Mouse (Mus musculus) liver, embryonic 13.5 days (tissue): ENCODE results near the gene Heatr9. TPM values are rescaled to one million over a fixed set of nuclear protein-coding genes. Genes with fewer than 3 reads are reported as not detected.
"Not testable (repeated sequence)": the region's sequence is repeated elsewhere in the genome, so short reads cannot be mapped to it uniquely, and the experiment has no call there.

Experiments used
- ATAC-seq: fragments of 200-750 bp; cut with Nextera tagmentation; 2 replicates; pipeline ENCODE4 v1.8.0; 2017; ENCODE audit warnings: low read depth, mild to moderate bottlenecking, moderate number of reproducible peaks, moderate library complexity
- DNase-seq: peaks from one replicate; pipeline ENCODE4 v3.0.0; 2022
- H3K27ac ChIP-seq: fragments of 300-500 bp; sonication (generic); 2 replicates; pipeline ENCODE4 v1.5.1; 2015; ENCODE audit warnings: moderate library complexity, mild to moderate bottlenecking, inconsistent platforms
- H3K27me3 ChIP-seq: fragments of 300-500 bp; sonication (generic); 2 replicates; pipeline ENCODE4 v1.6.1; 2015; ENCODE audit warnings: mild to moderate bottlenecking, inconsistent platforms
- H3K36me3 ChIP-seq: fragments of 300-500 bp; sonication (generic); 2 replicates; pipeline ENCODE4 v1.6.1; 2015; ENCODE audit warnings: mild to moderate bottlenecking, inconsistent platforms
- H3K4me1 ChIP-seq: fragments of 300-500 bp; sonication (generic); replicated peaks from 2 replicates; pipeline ENCODE4 v1.6.1; 2015; ENCODE audit warnings: inconsistent platforms
- H3K4me2 ChIP-seq: fragments of 300-500 bp; sonication (generic); 2 replicates; pipeline ENCODE4 v1.6.1; 2015; ENCODE audit warnings: inconsistent platforms, mild to moderate bottlenecking, moderate library complexity
- H3K4me3 ChIP-seq: fragments of 300-500 bp; sonication (generic); replicated peaks from 2 replicates; pipeline ENCODE4 v1.5.1; 2015; ENCODE audit warnings: mild to moderate bottlenecking, inconsistent platforms
- H3K9ac ChIP-seq: fragments of 300-500 bp; sonication (generic); 2 replicates; pipeline ENCODE4 v1.6.1; 2015; ENCODE audit warnings: mild to moderate bottlenecking, inconsistent platforms
- H3K9me3 ChIP-seq: fragments of 300-500 bp; sonication (generic); replicated peaks from 2 replicates; pipeline ENCODE4 v1.6.1; 2016; ENCODE audit warnings: inconsistent platforms
- WGBS: fragments of 180-500 bp; shearing (Covaris S2); methylation state at CpG from one replicate; pipeline ENCODE4 v1.1.7; 2015; ENCODE audit not compliant: insufficient replicate concordance; 5-methylcytosine and 5-hydroxymethylcytosine counted together
- polyA plus RNA-seq: library from polyadenylated mRNA; unstranded; fragments of >200 nt; fragmentation: Nextera tagmentation; extraction: Ambion mirVana; gene quantifications from 2 replicates; pipeline ENCODE4 v1.2.1, GENCODE M21; 2015

Heatr9 gene
- polyA plus RNA-seq, 1 experiment from 2014 or later, result not detected

DNA sequence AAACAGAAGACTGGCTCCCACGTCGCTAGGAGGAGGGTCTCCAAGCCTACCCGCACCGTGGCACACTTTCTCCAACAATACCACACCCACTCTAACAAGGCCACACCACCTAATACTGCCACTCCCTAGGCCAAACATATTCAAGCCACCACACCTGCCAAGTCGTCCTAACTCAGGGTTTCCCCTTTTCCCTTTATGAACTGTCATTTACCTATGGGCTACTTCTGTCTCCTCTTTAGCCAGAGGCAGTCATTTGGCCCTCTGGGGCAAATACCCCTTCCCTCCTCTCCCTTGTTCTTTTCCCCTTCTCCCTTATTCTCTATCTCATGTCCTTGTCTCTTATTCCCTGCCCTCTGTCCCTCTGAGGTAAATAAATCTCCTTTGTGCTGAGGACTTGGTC lies 29.7 kb upstream of the Heatr9 start:
- Histone ChIP-seq H3K9ac (no peak overlapping the region), H3K36me3 (no peaks in the 10 kb centered on the region), H3K27ac (no peak overlapping the region), H3K4me2 (no peak overlapping the region), H3K9me3 (no peaks in the 10 kb centered on the region), H3K27me3 (no peaks in the 10 kb centered on the region), H3K4me3 (no peak overlapping the region), H3K4me1 (no peaks in the 10 kb centered on the region)
- 69% methylated on average over 5 of the region's 5 CpGs for WGBS
- no peak for DNase-seq
- no peak for ATAC-seq

DNA sequence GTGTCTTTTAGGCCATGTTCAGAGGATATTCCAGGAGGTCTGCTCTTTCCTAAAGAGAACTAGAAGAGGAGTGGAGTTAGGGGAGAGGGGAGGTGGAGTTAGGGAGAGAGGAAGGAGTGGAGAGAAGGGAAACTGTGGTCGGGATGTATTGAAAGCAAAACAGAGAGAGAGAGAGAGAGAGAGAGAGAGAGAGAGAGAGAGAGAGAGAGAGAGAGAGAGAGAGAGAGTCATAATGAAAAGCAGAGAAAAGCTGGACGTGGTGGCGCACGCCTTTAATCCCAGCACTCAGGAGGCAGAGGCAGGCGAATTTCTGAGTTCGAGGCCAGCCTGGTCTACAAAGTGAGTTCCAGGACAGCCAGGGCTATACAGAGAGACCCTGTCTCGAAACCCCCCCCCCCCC lies 29.1 kb upstream of the Heatr9 start:
- ATAC-seq, H3K36me3 ChIP-seq, H3K9ac ChIP-seq, H3K27ac ChIP-seq, DNase-seq, H3K4me2 ChIP-seq, H3K4me1 ChIP-seq, H3K27me3 ChIP-seq, H3K9me3 ChIP-seq, H3K4me3 ChIP-seq: not testable (repeated sequence)
- 58% methylated on average over 7 of the region's 7 CpGs for WGBS

DNA sequence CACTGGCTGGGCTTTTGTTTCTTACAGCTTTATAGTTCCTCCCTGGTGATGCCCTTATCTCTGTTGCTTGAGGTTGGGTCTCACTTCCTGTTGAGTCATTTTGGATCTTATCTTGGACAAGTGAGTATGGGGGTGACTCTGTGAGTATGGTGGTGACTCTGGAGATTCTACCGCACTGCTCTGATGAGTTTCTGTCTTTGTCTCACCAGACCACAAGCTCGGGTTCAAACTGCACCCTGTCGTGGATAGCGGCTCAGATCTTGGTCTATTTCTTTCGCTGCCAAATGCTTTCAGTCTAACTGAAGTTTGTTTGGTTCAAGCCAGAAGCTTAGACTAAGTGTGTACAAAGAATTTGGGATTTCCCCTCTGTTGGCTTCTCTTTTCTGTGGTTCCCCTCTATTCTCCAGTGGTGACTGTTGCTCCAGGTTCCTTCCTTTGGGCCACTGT lies 28.2 kb upstream of the Heatr9 start:
- no peaks in the 10 kb centered on the region for H3K9me3 ChIP-seq
- no peaks in the 10 kb centered on the region for H3K27me3 ChIP-seq
- no peak overlapping the region for H3K4me3 ChIP-seq
- H3K4me2 ChIP-seq, result no peak overlapping the region
- DNase-seq, result no peak
- no peaks in the 10 kb centered on the region for H3K4me1 ChIP-seq
- WGBS, result 7% methylated on average over 5 of the region's 5 CpGs
- H3K9ac ChIP-seq, result no peak overlapping the region
- H3K27ac ChIP-seq, result no peak overlapping the region
- H3K36me3 ChIP-seq, result no peaks in the 10 kb centered on the region
- no peak for ATAC-seq

DNA sequence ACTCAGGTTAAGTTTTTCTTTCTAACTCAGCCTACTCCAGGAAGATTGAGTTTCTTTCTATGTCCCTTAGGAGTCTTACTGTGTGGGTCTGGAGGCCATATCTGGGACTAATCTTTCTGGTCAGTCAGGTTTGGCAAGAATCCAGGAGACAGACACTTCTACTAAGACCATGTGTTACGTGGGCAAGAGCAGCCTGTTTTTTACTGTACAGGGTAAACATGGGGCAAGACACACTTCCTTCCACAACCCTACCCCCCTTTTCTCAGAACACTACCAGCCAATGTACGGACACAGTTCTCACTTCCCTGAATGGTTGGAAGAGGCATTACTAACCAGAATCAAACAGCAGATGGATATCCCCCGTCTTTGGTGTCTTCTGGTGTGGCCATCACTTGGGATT lies 22.2 kb upstream of the Heatr9 start:
- no peaks in the 10 kb centered on the region for H3K27me3 ChIP-seq
- no peak overlapping the region for H3K27ac ChIP-seq
- no peak for DNase-seq
- no peak for ATAC-seq
- H3K4me1 ChIP-seq, result no peaks in the 10 kb centered on the region
- H3K9ac ChIP-seq, result no peak overlapping the region
- no peaks in the 10 kb centered on the region for H3K36me3 ChIP-seq
- no peak overlapping the region for H3K4me3 ChIP-seq
- WGBS, result 40% methylated on average over 3 of the region's 3 CpGs
- no peak overlapping the region for H3K4me2 ChIP-seq
- no peaks in the 10 kb centered on the region for H3K9me3 ChIP-seq

DNA sequence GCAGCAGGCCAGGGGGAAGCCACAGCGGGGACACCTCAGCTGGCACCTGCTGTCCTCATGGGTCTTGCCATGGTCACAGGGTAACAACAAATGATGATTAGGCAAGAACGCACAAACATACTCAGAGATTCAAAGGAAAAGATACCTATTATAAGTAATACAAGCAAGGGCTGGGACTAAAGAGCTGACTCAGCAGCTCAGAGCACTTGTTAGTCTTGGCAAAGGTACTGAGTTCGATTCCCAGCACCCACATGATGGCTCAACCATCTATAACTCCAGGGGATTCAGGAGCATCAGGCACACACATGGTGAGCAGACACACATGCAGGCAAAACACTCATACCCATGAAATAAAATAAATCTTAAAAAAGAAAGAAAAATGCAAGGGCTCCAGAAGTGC lies 19.4 kb upstream of the Heatr9 start:
- H3K4me3 ChIP-seq, result no peak overlapping the region
- DNase-seq (no peak), ATAC-seq (no peak)
- 63% methylated on average over 3 of the region's 3 CpGs for WGBS
- no peak overlapping the region for H3K4me2 ChIP-seq
- peaks cover 4% of the 10 kb centered on the region; the same call in 1 of the 2 replicates for H3K4me1 ChIP-seq
- H3K27me3 ChIP-seq, result no peaks in the 10 kb centered on the region
- no peaks in the 10 kb centered on the region for H3K36me3 ChIP-seq
- H3K9ac ChIP-seq, result no peak overlapping the region
- no peaks in the 10 kb centered on the region for H3K9me3 ChIP-seq
- no peak overlapping the region for H3K27ac ChIP-seq

DNA sequence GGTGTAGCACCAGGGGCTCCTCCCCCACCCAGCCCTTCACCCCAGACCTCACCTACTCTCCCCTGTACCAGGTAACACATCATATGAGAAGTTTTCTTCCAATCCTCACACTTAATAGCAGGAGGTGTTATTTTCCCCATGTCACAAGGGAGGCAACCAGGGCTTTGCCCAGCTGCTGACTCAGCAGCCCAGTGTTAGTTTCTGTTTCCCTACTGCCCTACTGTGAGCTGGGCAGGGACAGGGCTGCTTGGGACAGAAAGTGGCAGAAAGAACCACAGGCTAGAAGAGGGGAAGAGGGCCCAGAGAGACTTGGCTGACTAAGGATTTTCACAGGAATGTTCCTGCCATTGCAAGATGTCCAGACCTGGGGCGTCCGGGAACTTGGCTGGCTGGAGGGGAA lies 19.0 kb upstream of the Heatr9 start:
- DNase-seq, result no peak
- no peak for ATAC-seq

DNA sequence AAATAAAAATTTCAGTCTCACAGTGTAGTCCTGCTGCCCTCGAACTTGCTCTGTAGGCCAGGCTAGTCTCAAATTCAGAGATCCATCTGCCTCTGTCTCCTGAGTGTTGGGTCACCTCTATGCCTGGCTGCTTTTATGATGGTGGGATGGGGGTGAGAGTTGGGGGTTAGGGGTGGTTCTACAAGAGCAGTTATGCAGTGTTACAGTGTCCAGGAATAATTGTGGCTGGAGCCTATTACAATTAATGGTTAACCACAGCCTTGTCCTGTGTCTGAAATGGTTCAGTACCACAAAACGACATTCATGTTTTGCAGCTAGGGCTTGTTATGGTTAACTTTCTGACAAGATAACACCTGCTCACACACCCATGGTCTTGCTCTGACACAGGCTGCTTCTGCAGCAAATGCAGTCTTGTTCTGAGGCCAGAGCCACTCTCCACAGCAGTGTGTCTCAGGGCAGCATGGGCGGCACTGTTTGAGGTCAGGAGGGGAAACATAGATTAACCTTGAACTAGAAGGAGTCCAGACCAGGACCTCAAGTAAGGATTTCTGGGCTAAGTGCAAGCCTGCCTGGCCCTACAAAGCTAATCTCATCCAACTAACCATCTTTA lies 16.8 kb upstream of the Heatr9 start:
- 39% methylated on average over 3 of the region's 3 CpGs for WGBS
- no peak overlapping the region for H3K9ac ChIP-seq
- no peak for ATAC-seq

More for the DNA sequence above, 19.0 kb upstream of the Heatr9 start:
- H3K4me3 ChIP-seq, result no peak overlapping the region
- H3K4me1 ChIP-seq, result peaks cover 4% of the 10 kb centered on the region; the same call in 1 of the 2 replicates
- no peaks in the 10 kb centered on the region for H3K36me3 ChIP-seq
- WGBS, result 57% methylated on average over 2 of the region's 2 CpGs
- no peak overlapping the region for H3K9ac ChIP-seq
- H3K4me2 ChIP-seq, result no peak overlapping the region
- no peaks in the 10 kb centered on the region for H3K27me3 ChIP-seq
- no peaks in the 10 kb centered on the region for H3K9me3 ChIP-seq
- no peak overlapping the region for H3K27ac ChIP-seq

DNA sequence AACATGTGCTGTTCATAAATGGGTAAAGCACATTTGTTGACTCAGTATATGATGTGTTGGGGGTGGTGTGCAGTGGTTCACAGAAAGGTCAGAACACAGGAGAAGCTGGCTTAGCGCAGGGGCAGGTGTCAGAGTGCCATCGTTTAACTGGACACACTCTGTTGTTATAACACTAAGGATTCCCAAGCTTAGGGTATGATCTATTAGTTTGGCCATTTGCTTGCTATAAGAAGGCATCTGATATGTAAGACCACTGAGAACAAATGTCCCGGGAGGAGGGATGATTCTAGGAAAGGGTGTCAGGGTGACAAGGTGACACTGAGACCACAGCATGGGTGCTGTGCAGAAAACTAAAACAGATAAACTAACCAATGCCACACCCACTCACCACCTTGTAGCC lies 14.9 kb upstream of the Heatr9 start:
- H3K4me1 ChIP-seq, result peaks cover 4% of the 10 kb centered on the region; the same call in 1 of the 2 replicates
- no peaks in the 10 kb centered on the region for H3K27me3 ChIP-seq
- no peak overlapping the region for H3K9ac ChIP-seq
- no peak for ATAC-seq
- H3K9me3 ChIP-seq, result no peaks in the 10 kb centered on the region
- H3K36me3 ChIP-seq, result no peaks in the 10 kb centered on the region
- H3K4me2 ChIP-seq, result no peak overlapping the region
- WGBS, result 49% methylated on average over 3 of the region's 3 CpGs
- no peak overlapping the region for H3K27ac ChIP-seq
- no peak overlapping the region for H3K4me3 ChIP-seq
- DNase-seq, result no peak

More for the DNA sequence above, 16.8 kb upstream of the Heatr9 start:
- no peak for DNase-seq
- H3K4me3 ChIP-seq, result no peak overlapping the region
- no peak overlapping the region for H3K4me2 ChIP-seq
- H3K4me1 ChIP-seq, result peaks cover 4% of the 10 kb centered on the region; the same call in 1 of the 2 replicates
- no peaks in the 10 kb centered on the region for H3K36me3 ChIP-seq
- H3K27ac ChIP-seq, result no peak overlapping the region
- no peaks in the 10 kb centered on the region for H3K27me3 ChIP-seq
- H3K9me3 ChIP-seq, result no peaks in the 10 kb centered on the region

DNA sequence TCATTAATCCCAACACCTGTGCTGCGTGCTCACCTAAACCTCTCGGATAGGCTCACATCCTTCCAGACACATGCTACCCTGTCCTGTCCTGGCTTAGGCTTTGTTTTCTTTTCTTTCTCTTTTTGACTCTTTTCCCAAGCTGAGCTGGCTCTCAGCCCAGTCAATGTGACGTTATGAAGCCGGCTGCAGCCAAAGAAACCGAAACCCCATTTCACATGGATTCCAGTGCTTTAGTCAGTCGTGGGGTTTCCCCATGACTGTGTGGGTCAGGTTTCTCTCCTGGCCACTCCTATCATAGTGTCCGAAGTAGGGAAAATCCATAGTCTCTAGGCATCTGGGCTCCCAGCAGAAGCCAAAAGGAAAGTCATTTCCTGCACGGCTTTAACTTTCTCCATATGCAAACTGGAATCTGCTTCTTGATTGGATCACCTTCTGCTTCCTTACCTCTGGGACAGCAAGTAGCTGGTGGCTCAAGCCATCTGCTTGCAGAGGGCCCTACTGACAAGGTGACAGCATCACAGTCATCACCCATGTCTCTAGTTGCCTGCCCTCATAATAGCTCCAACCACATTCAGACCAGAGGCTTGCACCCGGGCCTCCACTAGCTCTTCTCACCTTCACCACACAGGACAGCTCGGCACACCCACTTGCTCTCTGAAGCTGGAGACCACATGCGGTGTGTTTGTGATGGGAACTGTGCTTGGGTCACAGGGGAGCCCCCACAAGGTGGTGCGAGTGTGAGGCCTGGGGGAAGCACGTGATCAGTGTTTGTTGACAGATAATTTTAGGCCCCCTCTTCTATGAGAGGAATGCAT lies 12.8 kb upstream of the Heatr9 start:
- H3K9ac ChIP-seq, result no peak overlapping the region
- no peaks in the 10 kb centered on the region for H3K27me3 ChIP-seq
- H3K4me1 ChIP-seq, result peaks cover 4% of the 10 kb centered on the region; the same call in 1 of the 2 replicates
- DNase-seq (no peak), ATAC-seq (no peak)
- WGBS, result 54% methylated on average over 13 of the region's 13 CpGs
- no peaks in the 10 kb centered on the region for H3K36me3 ChIP-seq
- H3K9me3 ChIP-seq, result no peaks in the 10 kb centered on the region
- H3K4me3 ChIP-seq, result no peak overlapping the region
- no peak overlapping the region for H3K27ac ChIP-seq
- no peak overlapping the region for H3K4me2 ChIP-seq

DNA sequence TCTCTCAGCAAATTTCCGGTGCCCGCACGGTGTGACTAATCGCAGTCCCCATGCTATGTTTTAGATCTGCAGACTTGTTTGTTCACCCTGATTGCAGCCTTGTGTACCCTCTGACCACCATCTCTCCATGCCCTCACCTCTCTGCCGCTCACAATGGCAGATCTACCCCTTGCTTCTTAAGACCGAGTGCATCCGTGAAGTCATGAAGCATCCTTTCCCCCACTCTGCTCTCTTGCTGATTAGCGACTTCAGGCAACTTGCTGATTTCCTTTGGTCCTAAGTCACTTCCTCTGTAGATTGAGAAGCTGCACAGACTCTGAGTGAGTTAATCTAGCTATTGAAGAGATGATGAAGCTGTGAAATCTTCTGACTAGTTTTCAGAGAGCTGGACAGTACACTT lies 12.2 kb upstream of the Heatr9 start:
- Histone ChIP-seq H3K36me3 (no peaks in the 10 kb centered on the region), H3K27me3 (no peaks in the 10 kb centered on the region), H3K4me1 (peaks cover 4% of the 10 kb centered on the region; the same call in 1 of the 2 replicates), H3K27ac (no peak overlapping the region), H3K9me3 (no peaks in the 10 kb centered on the region), H3K4me2 (no peak overlapping the region), H3K4me3 (no peak overlapping the region), H3K9ac (no peak overlapping the region)
- ATAC-seq, result no peak
- DNase-seq, result no peak
- WGBS, result 54% methylated on average over 8 of the region's 8 CpGs

DNA sequence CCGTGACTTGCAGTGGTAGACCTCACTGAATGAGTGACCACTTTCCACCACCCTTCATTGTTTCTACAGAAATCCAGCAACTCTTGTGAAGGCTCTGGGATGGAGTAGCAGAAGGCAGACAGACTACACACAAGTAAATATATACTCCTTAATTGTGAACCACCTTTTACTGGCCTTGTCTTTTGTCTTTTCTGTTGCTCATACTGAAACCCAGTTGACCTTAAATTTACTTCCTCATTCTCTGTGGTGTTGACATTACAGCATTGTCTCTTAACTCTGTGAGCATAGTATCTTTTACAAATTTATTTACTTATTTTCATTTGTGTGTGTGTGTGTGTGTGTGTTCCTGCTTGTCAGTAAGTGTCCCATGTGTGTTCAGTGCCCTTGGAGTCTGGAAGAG lies 11.2 kb upstream of the Heatr9 start:
- H3K4me3 ChIP-seq, result no peak overlapping the region
- no peak for DNase-seq
- peaks cover 4% of the 10 kb centered on the region; the same call in 1 of the 2 replicates for H3K4me1 ChIP-seq
- ATAC-seq, result no peak
- WGBS, result 69% methylated on average over 1 of the region's 1 CpGs
- no peaks in the 10 kb centered on the region for H3K27me3 ChIP-seq
- H3K9me3 ChIP-seq, result no peaks in the 10 kb centered on the region
- no peaks in the 10 kb centered on the region for H3K36me3 ChIP-seq
- H3K9ac ChIP-seq, result no peak overlapping the region
- H3K27ac ChIP-seq, result no peak overlapping the region
- H3K4me2 ChIP-seq, result no peak overlapping the region

DNA sequence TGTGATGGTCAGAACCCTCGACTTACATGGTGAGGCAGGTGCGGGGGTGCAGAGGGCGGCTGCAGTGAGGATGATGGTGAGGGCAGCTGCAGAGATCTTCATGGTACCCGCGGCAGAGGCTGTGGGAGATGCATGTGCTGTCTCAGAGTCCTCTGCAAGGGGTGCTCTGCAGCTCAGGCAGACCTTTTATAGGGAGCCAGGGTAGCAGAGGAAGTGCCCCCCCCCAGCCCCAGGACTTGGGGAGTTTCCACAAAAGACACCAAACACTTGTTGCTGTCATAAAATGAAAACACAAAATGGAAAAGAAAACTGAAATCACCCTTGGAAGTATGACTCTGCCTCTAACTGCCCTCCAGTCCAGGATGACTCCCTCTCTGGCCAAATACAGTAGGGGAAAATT lies 8.4 kb upstream of the Heatr9 start, which contains the start of gene Ccl5:
Gene Ccl5 (minus strand): TSS at position 159 of the 400 bp plus-strand sequence.
- no peaks in the 10 kb centered on the region for H3K27me3 ChIP-seq
- no peaks in the 10 kb centered on the region for H3K9me3 ChIP-seq
- ATAC-seq (no peak), DNase-seq (no peak)
- H3K27ac ChIP-seq, result no peak within 1 kb of the TSS
- no peaks in the 10 kb centered on the region for H3K36me3 ChIP-seq
- H3K4me3 ChIP-seq, result no peak within 1 kb of the TSS
- 72% methylated on average over 5 of the region's 5 CpGs for WGBS
- H3K4me1 ChIP-seq, result no peaks in the 10 kb centered on the region
- H3K9ac ChIP-seq, result no peak within 1 kb of the TSS
- H3K4me2 ChIP-seq, result no peak within 1 kb of the TSS
